Mouse (Mus musculus) brain, embryonic 14.5 days (tissue): ENCODE measurements around the gene Dhx29.

Source experiments
- CTCF ChIP-seq: fragments of 200-500 bp; IDR thresholded peaks from 2 replicates; pipeline ENCODE4 v1.5.1; 2012; ENCODE audit warnings: inconsistent platforms, mild to moderate bottlenecking, moderate library complexity, borderline replicate concordance; ENCODE audit not compliant: insufficient read depth, insufficient read length; ENCODE audit errors: extremely low read depth
- POLR2A ChIP-seq: fragments of 200-500 bp; IDR thresholded peaks from 2 replicates; pipeline ENCODE4 v1.6.1; 2012; ENCODE audit warnings: mild to moderate bottlenecking, inconsistent platforms, borderline replicate concordance; ENCODE audit not compliant: poor library complexity, insufficient read depth, insufficient read length, severe bottlenecking; ENCODE audit errors: extremely low read depth

GRCm38 (mm10) chr13:112954067-112954466, 26.8 kb downstream of the Dhx29 start:
- TF ChIP-seq POLR2A = no peak
- TF ChIP-seq CTCF = no peak
